Mouse (Mus musculus): ENCODE measurements around the gene Arhgef5. TPM values are rescaled to one million over a fixed set of nuclear protein-coding genes. Genes with fewer than 3 reads are reported as not detected.

The Arhgef5 gene
- 20.1 TPM for polyA plus RNA-seq (2014; fragmentation: Illumina TruSeq; extraction: RNeasy Lipid Tissue Mini Kit (QIAGEN cat#74804))

DNA sequence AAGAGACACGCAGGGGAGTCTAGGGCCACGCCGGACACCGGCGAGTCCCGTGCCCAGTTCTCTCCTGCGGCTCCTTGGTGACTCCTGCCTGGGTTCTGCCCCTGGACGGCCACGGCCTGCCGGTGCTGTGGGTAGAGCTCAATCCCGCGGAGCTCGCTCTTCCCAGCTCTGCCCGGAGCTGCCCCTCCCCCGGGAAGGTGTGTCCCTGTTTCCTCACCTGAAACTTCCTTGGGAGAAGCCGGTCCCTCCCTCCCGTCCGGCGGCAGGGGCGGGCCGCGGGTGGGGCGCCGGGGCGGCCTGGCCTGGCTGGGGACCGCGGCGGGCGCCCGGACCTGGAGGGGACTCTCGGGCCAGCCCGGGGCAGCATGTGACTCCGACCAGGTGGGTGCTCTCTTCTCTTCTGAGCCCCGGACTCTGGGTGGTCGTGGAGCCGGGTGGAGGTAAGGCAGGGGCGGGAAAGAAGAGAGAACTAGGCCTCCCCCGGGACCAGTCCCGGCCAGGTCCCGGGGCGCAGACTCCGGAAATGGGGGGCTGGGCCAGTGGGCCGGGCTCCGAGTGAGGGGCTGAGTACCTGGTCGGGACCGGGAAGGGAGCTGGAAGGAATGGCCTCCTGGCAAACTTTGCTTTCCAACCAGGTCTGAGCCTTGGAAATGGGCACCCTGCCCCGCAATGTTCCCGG, at the start of gene Arhgef5:
Gene Arhgef5 (plus strand): TSS at position 220 of the 679 bp plus-strand sequence.

GRCm38 (mm10) chr6:43231255-43231654, 34.1 kb upstream of the Arhgef5 start, which contains the start of gene Olfr47:
Gene Olfr47, plus strand, starts transcription at chr6:43231529.

GRCm38 (mm10) chr6:43309454-43309853, 44.1 kb downstream of the Arhgef5 start, which contains the start of gene Nobox:
Gene Nobox, minus strand, starts transcription at chr6:43309554.

Other genes starting within 250 kb of the Arhgef5 start
- gene Olfr441, start 159.2 kb upstream of the Arhgef5 start, polyA plus RNA-seq (2014; fragmentation: Illumina TruSeq; extraction: RNeasy Lipid Tissue Mini Kit (QIAGEN cat#74804)) = not detected
- gene Olfr237-ps1, start 119.0 kb upstream of the Arhgef5 start, polyA plus RNA-seq (2014; fragmentation: Illumina TruSeq; extraction: RNeasy Lipid Tissue Mini Kit (QIAGEN cat#74804)) = not detected
- gene Olfr437, start 102.3 kb upstream of the Arhgef5 start, polyA plus RNA-seq (2014; fragmentation: Illumina TruSeq; extraction: RNeasy Lipid Tissue Mini Kit (QIAGEN cat#74804)) = not detected
- not detected for gene Olfr13, start 93.4 kb upstream of the Arhgef5 start, polyA plus RNA-seq (2014; fragmentation: Illumina TruSeq; extraction: RNeasy Lipid Tissue Mini Kit (QIAGEN cat#74804))
- gene Olfr435, start 68.4 kb upstream of the Arhgef5 start, polyA plus RNA-seq (2014; fragmentation: Illumina TruSeq; extraction: RNeasy Lipid Tissue Mini Kit (QIAGEN cat#74804)) = not detected
- not detected for gene Olfr434, start 52.6 kb upstream of the Arhgef5 start, polyA plus RNA-seq (2014; fragmentation: Illumina TruSeq; extraction: RNeasy Lipid Tissue Mini Kit (QIAGEN cat#74804))
- gene Olfr47, start 34.1 kb upstream of the Arhgef5 start, polyA plus RNA-seq (2014; fragmentation: Illumina TruSeq; extraction: RNeasy Lipid Tissue Mini Kit (QIAGEN cat#74804)) = not detected
- 7.1 TPM for gene Nobox, start 44.0 kb downstream of the Arhgef5 start, polyA plus RNA-seq (2014; fragmentation: Illumina TruSeq; extraction: RNeasy Lipid Tissue Mini Kit (QIAGEN cat#74804))